Mouse (Mus musculus): ENCODE measurements around the gene Gm11639.
"Not testable (repeated sequence)": the region's sequence is repeated elsewhere in the genome, so short reads cannot be mapped to it uniquely, and the experiment has no call there.

Gene Gm11639

DNA sequence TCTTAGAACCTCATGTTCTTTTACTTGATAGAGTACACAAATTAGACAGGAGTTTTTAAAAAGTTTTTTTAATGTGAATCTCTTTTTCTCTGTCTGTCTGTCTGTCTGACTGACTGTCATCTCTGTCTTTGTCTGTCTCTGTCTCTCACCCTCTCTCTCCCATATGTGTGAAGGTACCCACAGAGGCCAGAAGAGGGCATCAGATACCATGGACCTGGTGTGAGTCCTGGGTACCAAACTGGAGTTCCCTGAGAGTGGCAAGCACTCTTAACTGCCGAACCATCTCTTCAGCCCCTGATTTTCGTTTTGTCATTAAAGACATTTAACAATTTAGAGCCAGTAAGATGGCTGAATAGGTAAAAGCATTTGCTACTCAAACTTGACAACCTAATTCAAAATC lies 21.6 kb downstream of the Gm11639 start:
- DNase-seq = no peak

DNA sequence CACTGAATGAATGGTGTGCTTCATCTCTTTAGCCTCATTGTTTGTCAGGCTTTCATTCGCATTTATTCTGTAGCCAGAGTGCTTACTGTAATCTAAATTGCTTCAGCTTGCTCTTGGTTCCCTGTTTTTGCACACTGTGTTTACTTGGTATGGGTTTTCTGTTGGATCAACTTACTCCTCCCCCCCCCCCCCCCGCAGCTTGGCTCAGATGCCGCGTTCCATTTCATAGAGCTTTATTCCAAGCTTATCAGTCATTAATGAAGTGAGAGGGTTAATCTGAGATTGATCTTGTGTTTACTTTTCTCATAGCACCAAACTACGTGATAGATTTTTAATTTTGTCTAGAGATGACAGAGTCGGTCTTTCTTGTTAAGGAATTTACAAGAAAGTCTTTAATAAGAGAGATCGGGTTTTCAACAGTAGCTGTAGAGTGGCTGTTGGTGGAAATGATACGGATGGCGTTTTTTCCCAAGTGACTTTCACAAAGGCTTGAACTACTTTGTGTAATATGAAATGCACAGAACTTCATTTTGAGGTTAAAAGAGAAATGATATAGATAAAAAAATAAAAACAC lies 59.6 kb downstream of the Gm11639 start:
- no peak for DNase-seq

GRCm38 (mm10) chr11:104765762-104766161 lies 80.3 kb downstream of the Gm11639 start:
- DNase-seq = no peak

GRCm38 (mm10) chr11:104767068-104767467 lies 81.6 kb downstream of the Gm11639 start:
- no peak for DNase-seq

DNA sequence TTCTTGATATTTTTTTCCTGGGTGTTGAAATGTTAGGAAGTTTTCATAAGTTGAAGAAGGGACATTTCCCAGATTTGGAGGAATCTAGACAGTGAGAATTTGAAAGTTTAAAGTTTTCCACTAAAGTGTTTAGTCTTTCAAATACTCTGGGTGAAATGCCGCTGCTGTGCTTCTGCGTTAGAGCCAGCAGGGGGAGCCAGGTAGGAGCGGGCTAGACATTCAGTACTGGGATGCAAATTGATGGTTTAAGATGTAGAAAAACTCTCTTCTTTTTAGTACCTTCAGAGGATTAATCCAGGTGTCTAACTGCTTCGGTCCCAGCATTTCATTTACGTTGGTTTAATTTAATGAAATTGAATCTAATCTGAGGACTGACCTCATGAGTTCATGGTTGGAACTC lies 82.6 kb downstream of the Gm11639 start:
- peak; percentile 67 to 73 for DNase-seq

DNA sequence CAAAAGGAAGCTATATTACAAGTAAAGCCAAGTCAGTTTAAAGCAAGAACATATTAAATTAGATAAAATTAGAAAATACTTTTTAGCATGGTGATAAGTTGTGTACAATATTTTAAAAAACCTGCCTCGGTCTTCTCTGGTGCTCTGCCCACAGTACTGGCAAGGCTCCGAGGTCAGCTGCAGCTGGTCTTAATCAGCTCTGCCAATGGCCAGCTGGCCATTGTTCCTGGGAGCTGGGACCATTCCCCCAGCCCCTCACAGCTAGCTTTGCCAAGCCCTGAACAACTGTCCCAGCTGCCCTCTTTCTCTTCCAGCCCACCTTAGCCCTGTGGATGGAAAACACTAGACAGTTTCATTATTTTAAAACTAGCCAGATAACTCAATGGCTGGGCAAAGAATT lies 93.3 kb downstream of the Gm11639 start:
- DNase-seq = no peak

DNA sequence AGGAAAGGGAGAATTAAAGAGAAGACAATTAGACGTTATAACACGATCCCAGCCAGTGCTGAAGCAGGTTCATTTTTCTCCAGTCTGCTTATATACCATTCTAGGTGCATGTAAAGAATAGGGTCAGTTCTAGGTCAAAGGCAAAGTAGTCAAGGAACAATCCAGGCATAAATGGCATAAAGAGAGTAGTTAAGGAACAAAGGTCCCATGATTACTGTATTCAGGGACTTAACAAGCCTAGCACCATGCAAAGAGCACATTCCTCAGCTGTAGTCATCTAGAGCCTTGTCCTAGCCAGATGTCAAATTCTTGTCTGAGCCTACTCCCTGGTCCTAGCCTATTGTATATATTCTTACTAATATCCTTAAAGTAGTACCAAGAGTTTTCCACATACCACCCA lies 259.2 kb downstream of the Gm11639 start:
- no peak for DNase-seq

DNA sequence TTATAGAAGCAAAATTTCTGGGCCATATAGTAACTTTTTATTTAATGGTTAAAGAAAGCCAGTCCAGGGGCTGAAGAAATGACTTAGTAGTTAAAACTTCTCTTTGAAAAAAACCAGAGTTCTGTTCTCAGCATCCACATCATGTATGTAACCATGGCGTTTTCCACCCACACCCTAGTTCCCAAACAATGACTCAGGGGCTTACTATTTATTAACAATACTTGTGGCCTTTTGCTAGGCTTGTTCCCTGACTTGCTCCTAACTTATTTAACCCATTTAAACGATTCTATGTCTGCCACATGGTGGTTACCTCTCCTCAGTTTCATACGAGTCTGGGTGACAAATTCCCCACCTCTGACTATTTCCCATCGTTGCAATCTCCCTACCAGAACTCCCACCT lies 266.8 kb downstream of the Gm11639 start:
- no peak for DNase-seq

GRCm38 (mm10) chr11:104967862-104968261 lies 282.4 kb downstream of the Gm11639 start:
- DNase-seq = no peak

DNA sequence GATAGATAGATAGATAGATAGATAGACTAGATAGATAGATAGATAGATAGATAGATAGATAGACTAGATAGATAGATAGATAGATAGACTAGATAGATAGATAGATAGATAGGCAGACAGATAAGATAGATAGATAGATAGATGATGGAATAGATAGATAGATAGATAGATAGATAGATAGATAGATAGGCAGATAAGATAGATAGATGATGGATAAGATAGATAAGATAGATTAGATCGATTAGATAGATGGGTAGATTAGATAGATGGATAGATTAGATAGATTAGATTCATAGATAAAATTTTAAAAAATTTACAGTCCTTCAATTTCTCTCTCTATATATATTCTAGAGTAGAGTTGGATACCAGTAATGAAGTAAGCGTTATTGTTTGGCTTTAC lies 282.9 kb downstream of the Gm11639 start:
- DNase-seq = no peak

DNA sequence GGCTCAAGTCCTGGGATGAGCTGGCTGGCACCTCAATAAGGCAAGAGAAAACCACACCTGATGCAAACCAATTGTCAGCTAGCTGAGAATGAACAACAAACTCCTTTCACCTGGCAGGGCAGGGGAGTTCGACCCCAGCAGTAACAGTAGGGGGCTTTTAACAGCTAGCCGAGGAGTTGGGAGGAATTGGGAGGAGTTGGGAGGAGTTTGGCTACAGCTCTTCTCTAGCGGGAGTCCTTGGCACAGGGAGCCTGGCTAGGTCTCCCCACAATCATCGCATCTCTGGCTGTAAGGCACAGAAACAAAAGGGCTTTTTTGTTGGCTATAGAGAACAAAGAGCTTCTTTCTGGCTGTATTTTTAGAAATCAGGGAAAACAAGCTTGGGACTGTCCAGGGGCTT lies 285.8 kb downstream of the Gm11639 start:
- no peak for DNase-seq

- DNase-seq = no peak
These were observed 287.0 kb downstream of the Gm11639 start for GRCm38 (mm10) chr11:104972480-104972879.

GRCm38 (mm10) chr11:104977976-104978375 lies 292.5 kb downstream of the Gm11639 start:
- no peak for DNase-seq

DNA sequence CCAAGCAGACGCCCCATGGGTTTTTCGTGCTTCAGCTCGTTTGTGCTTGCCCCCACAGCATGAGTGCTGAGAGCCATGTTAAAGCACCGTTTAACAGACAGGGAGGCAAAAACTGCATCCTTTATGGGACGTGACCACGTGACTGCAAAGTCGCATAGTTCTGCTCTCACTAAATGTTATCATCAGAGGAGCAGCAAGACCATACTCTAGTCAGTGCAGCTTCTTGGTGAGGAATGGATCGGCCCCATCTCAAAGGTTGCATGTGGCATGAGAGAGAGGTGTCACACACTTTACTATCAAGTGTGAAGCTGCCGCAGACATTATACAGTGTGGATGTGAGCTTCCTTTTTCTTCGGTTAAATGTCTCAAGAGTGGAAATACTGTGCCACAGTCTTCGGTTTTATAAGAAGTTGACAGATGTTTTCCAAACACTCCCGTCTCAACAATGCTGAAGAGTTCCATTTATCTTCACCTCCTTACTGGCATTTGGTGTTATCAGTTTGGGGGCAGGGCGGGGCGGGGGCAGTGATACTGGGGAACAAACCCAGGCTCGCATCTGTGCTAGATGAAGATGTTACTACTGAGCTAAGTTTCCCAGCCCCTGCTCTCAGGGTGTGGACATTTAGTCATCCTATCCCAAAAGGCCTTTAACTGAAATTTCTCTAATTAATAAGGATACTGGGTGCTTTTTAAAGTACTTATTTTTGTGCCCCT lies 296.0 kb downstream of the Gm11639 start:
- no peak for DNase-seq

GRCm38 (mm10) chr11:105009232-105009631 lies 323.7 kb downstream of the Gm11639 start:
- no peak for DNase-seq

GRCm38 (mm10) chr11:105021071-105021470 lies 335.6 kb downstream of the Gm11639 start:
- peak; percentile 4 to 11 for DNase-seq

DNA sequence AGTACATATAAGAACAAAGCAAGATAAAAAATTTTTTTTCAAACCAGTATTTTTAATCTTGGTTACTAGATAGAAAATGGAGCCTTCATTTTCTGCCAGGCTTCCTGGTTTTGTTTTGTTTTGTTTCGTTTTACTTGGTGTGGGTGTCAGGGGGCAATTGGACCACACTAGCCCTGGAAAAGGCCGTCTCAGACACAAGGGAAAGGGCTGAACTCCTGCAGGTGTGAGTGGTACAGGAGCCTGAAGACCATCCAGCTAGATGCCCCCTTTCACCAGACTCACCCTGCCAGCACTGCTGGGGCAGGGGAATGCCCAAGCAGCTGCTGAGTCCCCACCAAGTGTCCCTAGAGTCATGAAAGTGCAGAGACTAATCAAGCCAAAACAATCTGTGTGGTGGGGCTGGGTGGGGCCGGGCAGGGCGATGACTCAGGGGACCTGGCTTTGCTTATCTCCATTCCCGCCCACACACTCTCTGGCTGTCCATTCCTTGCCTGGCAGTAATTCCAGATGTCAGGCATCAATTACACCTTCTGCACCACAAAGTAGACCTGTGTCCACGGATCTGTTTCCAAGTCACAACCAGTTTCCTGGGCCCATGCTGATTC lies 343.3 kb downstream of the Gm11639 start:
- DNase-seq = no peak

DNA sequence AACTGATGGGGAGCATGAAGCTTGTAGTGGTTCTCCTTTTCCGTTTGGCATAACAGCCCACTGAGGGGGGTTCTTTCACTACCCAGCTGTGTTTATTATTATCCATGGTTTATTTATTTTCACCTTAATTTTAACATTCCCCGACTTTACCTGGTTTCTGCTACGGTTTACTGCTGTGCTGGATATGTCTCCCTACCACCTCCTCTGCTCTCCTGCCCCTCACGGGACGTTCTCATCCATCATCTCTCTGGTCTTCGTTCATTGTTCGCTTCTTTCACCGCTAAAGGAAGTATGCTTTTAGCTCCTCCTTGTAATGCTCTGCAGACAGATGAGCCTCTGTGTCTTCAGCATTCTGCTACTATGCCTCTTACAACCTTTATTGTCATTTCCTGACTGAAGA lies 344.0 kb downstream of the Gm11639 start:
- DNase-seq = no peak

GRCm38 (mm10) chr11:105030229-105030628 lies 344.7 kb downstream of the Gm11639 start:
- no peak for DNase-seq

DNA sequence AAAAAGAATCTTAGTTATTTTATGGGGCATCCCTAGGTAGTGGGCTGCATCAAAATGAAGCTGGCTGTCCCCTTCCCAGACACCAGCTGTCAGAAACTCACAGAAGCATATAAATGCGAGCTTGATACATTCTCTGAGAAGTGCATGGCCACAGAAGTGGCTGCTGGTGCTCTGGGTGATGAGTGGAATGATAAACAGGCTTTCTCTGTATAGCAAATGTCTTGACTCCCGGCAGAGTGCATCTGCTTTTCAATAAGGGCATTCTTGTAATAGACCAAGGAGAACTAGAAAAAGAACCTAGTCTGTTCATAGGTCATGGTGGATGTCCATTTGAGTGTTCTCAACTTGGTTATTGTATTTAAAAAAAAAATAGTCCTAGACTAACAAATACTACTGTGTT lies 345.6 kb downstream of the Gm11639 start:
- DNase-seq = no peak

DNA sequence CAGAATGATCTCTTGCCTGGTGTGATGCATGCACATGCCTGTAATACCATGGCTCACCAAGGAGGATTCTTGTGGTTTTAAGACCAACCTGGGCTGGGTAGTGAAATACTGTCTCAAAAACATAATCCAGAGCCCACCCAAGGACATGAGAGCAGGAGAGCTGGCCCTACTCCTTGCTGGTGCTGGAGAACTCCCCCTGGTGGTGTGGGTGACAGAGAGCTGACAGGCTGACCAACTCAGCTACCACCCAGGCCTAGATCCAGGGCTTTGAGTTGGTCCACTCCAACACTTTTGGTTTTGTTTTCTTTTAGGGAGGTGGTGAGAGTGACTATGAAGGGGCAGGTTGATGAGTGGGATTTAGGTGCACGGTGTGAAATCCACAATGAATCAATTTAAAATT lies 349.6 kb downstream of the Gm11639 start:
- DNase-seq = peak in 1 of 2 experiments; percentile 1

- DNase-seq = no peak
These were observed 377.8 kb downstream of the Gm11639 start, which contains the start of gene Efcab3 for GRCm38 (mm10) chr11:105063292-105063691. Efcab3 (plus strand) TSS chr11:105063592.

DNA sequence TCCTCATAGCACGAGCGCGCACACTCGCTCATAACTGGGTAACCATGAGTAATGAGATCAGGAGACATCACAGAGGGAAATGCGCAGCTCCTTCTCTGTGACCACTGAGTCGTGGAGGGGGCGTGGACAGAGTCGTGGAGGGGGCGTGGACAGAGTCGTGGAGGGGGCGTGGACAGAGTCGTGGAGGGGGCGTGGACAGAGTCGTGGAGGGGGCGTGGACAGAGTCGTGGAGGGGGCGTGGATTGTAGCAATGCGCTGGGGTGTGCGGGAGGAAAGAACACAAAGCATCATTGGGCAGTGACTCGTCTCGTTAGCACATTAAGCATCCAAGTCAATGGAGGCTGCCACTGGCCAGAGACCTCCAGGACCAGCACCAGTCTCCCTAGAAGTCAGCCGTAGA lies 426.9 kb downstream of the Gm11639 start:
- DNase-seq = not testable (repeated sequence)

- no peak for DNase-seq
These were observed 432.3 kb downstream of the Gm11639 start for GRCm38 (mm10) chr11:105117814-105118213.

Data from B cell, adult 2 months (primary cell).